Mouse (Mus musculus) MEL (cell line): ENCODE results near the gene Gnat2. TPM values are rescaled to one million over a fixed set of nuclear protein-coding genes. Genes with fewer than 3 reads are reported as not detected.

Experiments used
- DNase-seq: peaks from one replicate; pipeline ENCODE4 v3.0.0; 2011; ENCODE audit warnings: low read depth, low spot score
- H3K27ac ChIP-seq: 2 replicates; pipeline ENCODE4 v1.5.1; 2012; ENCODE audit warnings: low read depth, mild to moderate bottlenecking, control low read depth, low read length, moderate library complexity; ENCODE audit not compliant: control insufficient read depth
- H3K27me3 ChIP-seq, 2 experiments: fragments of 150-350 bp in 1 of 2; sonication (generic) in 1 of 2; 2 replicates each; pipeline ENCODE4 v1.6.1; 2012; ENCODE audit warnings: low read length in 2 of 2, mild to moderate bottlenecking in 2 of 2, improper control_type of control experiment in 1 of 2, moderate library complexity in 1 of 2; ENCODE audit not compliant: insufficient read depth in 2 of 2, control insufficient read depth in 1 of 2
- H3K36me3 ChIP-seq, 2 experiments: 2 replicates each; pipeline ENCODE4 v1.6.1; 2012 to 2014; ENCODE audit warnings: low read length in 2 of 2, improper control_type of control experiment in 1 of 2, inconsistent platforms in 1 of 2, mild to moderate bottlenecking in 1 of 2; ENCODE audit not compliant: insufficient read depth in 2 of 2, control insufficient read depth in 1 of 2
- H3K4me1 ChIP-seq, 2 experiments: fragments of 150-350 bp in 1 of 2; sonication (generic) in 1 of 2; 2 replicates each; pipeline ENCODE4 v1.6.1; 2012; ENCODE audit warnings: low read length in 2 of 2, improper control_type of control experiment in 1 of 2, mild to moderate bottlenecking in 1 of 2; ENCODE audit not compliant: insufficient read depth in 2 of 2, control insufficient read depth in 1 of 2
- H3K4me3 ChIP-seq, 2 experiments: fragments of 150-350 bp in 1 of 2; sonication (generic) in 1 of 2; 2 replicates each; pipeline ENCODE4 v1.5.1; 2012; ENCODE audit warnings: low read depth in 2 of 2, low read length in 2 of 2, mild to moderate bottlenecking in 2 of 2, moderate library complexity in 2 of 2, control low read depth in 1 of 2, improper control_type of control experiment in 1 of 2; ENCODE audit not compliant: control insufficient read depth in 1 of 2, insufficient read depth in 1 of 2
- H3K79me2 ChIP-seq: 2 replicates; pipeline ENCODE4 v1.6.1; 2012; ENCODE audit warnings: mild to moderate bottlenecking, low read length, moderate library complexity; ENCODE audit not compliant: control insufficient read depth, poor library complexity, insufficient read depth
- H3K9ac ChIP-seq: 2 replicates; pipeline ENCODE4 v1.6.1; 2012; ENCODE audit warnings: low read depth, mild to moderate bottlenecking, control low read depth, low read length, moderate library complexity; ENCODE audit not compliant: control insufficient read depth, poor library complexity, severe bottlenecking
- H3K9me3 ChIP-seq: fragments of 150-350 bp; sonication (generic); replicated peaks from 2 replicates; pipeline ENCODE4 v1.6.1; 2012; ENCODE audit warnings: mild to moderate bottlenecking, low read length, improper control_type of control experiment, moderate library complexity; ENCODE audit not compliant: insufficient read depth
- BHLHE40 ChIP-seq: IDR thresholded peaks from 2 replicates; pipeline ENCODE4 v1.6.1; 2012; ENCODE audit warnings: low read depth, mild to moderate bottlenecking, inconsistent platforms, low read length, improper control_type of control experiment, borderline replicate concordance
- CTCF ChIP-seq, 3 experiments: IDR thresholded peaks in 2 of 3; conservative IDR thresholded peaks in 1 of 3; 2 replicates each; pipeline ENCODE4 v1.5.1; 2011 to 2012; ENCODE audit warnings: low read length in 3 of 3, low read depth in 2 of 3, mild to moderate bottlenecking in 2 of 3, improper control_type of control experiment in 1 of 3, inconsistent platforms in 1 of 3, mixed read lengths in 1 of 3, moderate library complexity in 1 of 3; ENCODE audit not compliant: control insufficient read depth in 1 of 3, insufficient read depth in 1 of 3, poor library complexity in 1 of 3, severe bottlenecking in 1 of 3
- ELF1 ChIP-seq: IDR thresholded peaks from 2 replicates; pipeline ENCODE4 v1.6.1; 2014; ENCODE audit warnings: low read depth, mild to moderate bottlenecking, inconsistent platforms, low read length, improper control_type of control experiment, moderate library complexity
- EP300 ChIP-seq, 2 experiments: IDR thresholded peaks; 2 replicates each; pipeline ENCODE4 v1.6.1; 2011; ENCODE audit warnings: improper control_type of control experiment in 2 of 2, low read length in 2 of 2, low read depth in 1 of 2, mild to moderate bottlenecking in 1 of 2
- ETS1 ChIP-seq: IDR thresholded peaks from 2 replicates; pipeline ENCODE4 v1.6.1; 2012; ENCODE audit warnings: low read depth, mild to moderate bottlenecking, inconsistent platforms, low read length, improper control_type of control experiment, moderate library complexity
- GATA1 ChIP-seq: IDR thresholded peaks from 2 replicates; pipeline ENCODE4 v1.6.1; 2011; ENCODE audit warnings: low read depth, low read length, improper control_type of control experiment
- JUND ChIP-seq: IDR thresholded peaks from 2 replicates; pipeline ENCODE4 v1.6.1; 2011; ENCODE audit warnings: low read depth, mild to moderate bottlenecking, improper control_type of control experiment, low read length
- KAT2A ChIP-seq: conservative IDR thresholded peaks from 2 replicates; pipeline ENCODE4 v1.6.1; 2012; ENCODE audit warnings: low read depth, low read length, improper control_type of control experiment, inconsistent platforms
- MAX ChIP-seq: IDR thresholded peaks from 2 replicates; pipeline ENCODE4 v1.6.1; 2011; ENCODE audit warnings: low read length, improper control_type of control experiment
- MYB ChIP-seq: IDR thresholded peaks from 2 replicates; pipeline ENCODE4 v1.6.1; 2011; ENCODE audit warnings: mild to moderate bottlenecking, low read depth, low read length, improper control_type of control experiment
- NELFE ChIP-seq: IDR thresholded peaks from 2 replicates; pipeline ENCODE4 v1.6.1; 2011; ENCODE audit warnings: low read depth, low read length, improper control_type of control experiment
- NRF1 ChIP-seq: IDR thresholded peaks from 2 replicates; pipeline ENCODE4 v1.6.1; 2014; ENCODE audit warnings: low read depth, mild to moderate bottlenecking, inconsistent platforms, low read length, improper control_type of control experiment, moderate library complexity; ENCODE audit not compliant: poor library complexity, insufficient read depth, severe bottlenecking
- POLR2A ChIP-seq, 2 experiments: IDR thresholded peaks; 2 replicates each; pipeline ENCODE4 v1.6.1; 2011 to 2012; ENCODE audit warnings: low read length in 2 of 2, mild to moderate bottlenecking in 2 of 2, control low read depth in 1 of 2, improper control_type of control experiment in 1 of 2, low read depth in 1 of 2, moderate library complexity in 1 of 2; ENCODE audit not compliant: control insufficient read depth in 1 of 2, insufficient read depth in 1 of 2, poor library complexity in 1 of 2
- SIN3A ChIP-seq: IDR thresholded peaks from 2 replicates; pipeline ENCODE4 v1.6.1; 2012; ENCODE audit warnings: low read length, improper control_type of control experiment, inconsistent platforms
- SMC3 ChIP-seq: IDR thresholded peaks from 2 replicates; pipeline ENCODE4 v1.6.1; 2011; ENCODE audit warnings: low read depth, low read length, improper control_type of control experiment
- TAL1 ChIP-seq: IDR thresholded peaks from 2 replicates; pipeline ENCODE4 v1.6.1; 2012; ENCODE audit warnings: mild to moderate bottlenecking, inconsistent platforms, low read length, moderate library complexity, mixed read lengths
- UBTF ChIP-seq: IDR thresholded peaks from 2 replicates; pipeline ENCODE4 v1.6.1; 2012; ENCODE audit warnings: low read depth, mild to moderate bottlenecking, inconsistent platforms, low read length, improper control_type of control experiment, moderate library complexity, borderline replicate concordance; ENCODE audit not compliant: insufficient read depth
- ZMIZ1 ChIP-seq: IDR thresholded peaks from 2 replicates; pipeline ENCODE4 v1.6.1; 2012; ENCODE audit warnings: low read depth, mild to moderate bottlenecking, inconsistent platforms, low read length, improper control_type of control experiment, moderate library complexity
- ZNF384 ChIP-seq: IDR thresholded peaks from 2 replicates; pipeline ENCODE4 v1.6.1; 2012; ENCODE audit warnings: low read depth, mild to moderate bottlenecking, inconsistent platforms, low read length, improper control_type of control experiment
- polyA plus RNA-seq, 2 experiments: library from polyadenylated mRNA; stranded (reverse) in 1 of 2; unstranded in 1 of 2; fragments of >175 nt in 1 of 2; fragments of >200 nt in 1 of 2; gene quantifications; 2 replicates each; pipeline versions ENCODE4 v1.2.1 to v1.2.4; 2012; ENCODE audit warnings: low replicate concordance in 2 of 2, low read depth in 1 of 2; ENCODE audit not compliant: insufficient read length in 2 of 2, insufficient read depth in 1 of 2, missing spikeins in 1 of 2
- total RNA-seq: library from RNA; depleted of rRNA; stranded (reverse); fragments of 300-350 nt; gene quantifications from 2 replicates; pipeline ENCODE4 v1.2.3, GENCODE M21; 2012

Gene Gnat2
- total and polyA plus RNA-seq, 3 experiments: 4.7 to 12.4 TPM; not detected in 1

GRCm38 (mm10) chr3:108093306-108093705, 717 bp downstream of the Gnat2 start:
- Histone ChIP-seq H3K4me3 (peak overlapping the region in 1 of 2 experiments; percentile 44; a peak in 1 of 4 replicates), H3K27ac (peak overlapping the region; percentile 43), H3K27me3 (no peaks in the 10 kb centered on the region), H3K79me2 (no peaks in the 10 kb centered on the region), H3K9ac (peak overlapping the region; percentile 13; the same call in 1 of the 2 replicates), H3K36me3 (peaks cover 0 to 41% of the 10 kb centered on the region in 2 experiments; a peak in 3 of 4 replicates), H3K4me1 (peaks cover 24 to 48% of the 10 kb centered on the region in 2 experiments)
- DNase-seq: peak; percentile 89
- TF ChIP-seq MYB (no peak), ZMIZ1 (no peak), TAL1 (peak; percentile 34; the same call in 1 of the 2 replicates), JUND (peak; percentile 16; the same call in 1 of the 2 replicates), ELF1 (no peak), POLR2A (IDR thresholded peaks at IDR 0.05; ENCODE audit: control insufficient read depth in 1 of 2, insufficient read depth in 1 of 2, low read depth in 1 of 2, low read length in 2 of 2, poor library complexity in 1 of 2) (no peak), BHLHE40 (no peak), EP300 (IDR thresholded peaks at IDR 0.05; ENCODE audit: low read depth in 1 of 2, low read length in 2 of 2) (peak; percentile 47 to 49; a peak in 3 of 4 replicates), NRF1 (no peak), GATA1 (peak; percentile 56), KAT2A (no peak), ETS1 (peak; percentile 50; the same call in 1 of the 2 replicates), UBTF (no peak)
- TF ChIP-seq, all 39 proteins: peak for 5
- no peaks in the 10 kb centered on the region for H3K9me3 ChIP-seq

- peaks cover 28 to 53% of the 10 kb centered on the region in 2 experiments for H3K4me1 ChIP-seq
- H3K9me3 ChIP-seq: no peaks in the 10 kb centered on the region
- DNase-seq: peak; percentile 49
- H3K27ac ChIP-seq: peak overlapping the region; percentile 43; the same call in 1 of the 2 replicates
- H3K9ac ChIP-seq: no peak overlapping the region; the same call in 1 of the 2 replicates
- TF ChIP-seq ZNF384: no peak
- no peak for TF ChIP-seq TAL1
- no peak for TF ChIP-seq SIN3A
- no peak for TF ChIP-seq MAX
- TF ChIP-seq NELFE: no peak
- no peak for TF ChIP-seq SMC3
- no peak; the same call in 1 of the 2 replicates for TF ChIP-seq ZMIZ1
- no peak for TF ChIP-seq UBTF
- TF ChIP-seq CTCF (IDR thresholded peaks at IDR 0.05 in 2 of 3, conservative IDR thresholded peaks at IDR 0.05 in 1 of 3; ENCODE audit: control insufficient read depth in 1 of 3, insufficient read depth in 1 of 3, low read depth in 2 of 3, low read length in 3 of 3, poor library complexity in 1 of 3, severe bottlenecking in 1 of 3): no peak
- H3K36me3 ChIP-seq: peaks cover 0 to 47% of the 10 kb centered on the region in 2 experiments; a peak in 3 of 4 replicates
- no peak overlapping the region; a peak in 1 of 4 replicates for H3K4me3 ChIP-seq
- no peaks in the 10 kb centered on the region for H3K27me3 ChIP-seq
- H3K79me2 ChIP-seq: no peaks in the 10 kb centered on the region
These were observed 1.6 kb downstream of the Gnat2 start for GRCm38 (mm10) chr3:108094146-108094545.
